Mouse (Mus musculus): ENCODE data around the gene Sox10.

DNA sequence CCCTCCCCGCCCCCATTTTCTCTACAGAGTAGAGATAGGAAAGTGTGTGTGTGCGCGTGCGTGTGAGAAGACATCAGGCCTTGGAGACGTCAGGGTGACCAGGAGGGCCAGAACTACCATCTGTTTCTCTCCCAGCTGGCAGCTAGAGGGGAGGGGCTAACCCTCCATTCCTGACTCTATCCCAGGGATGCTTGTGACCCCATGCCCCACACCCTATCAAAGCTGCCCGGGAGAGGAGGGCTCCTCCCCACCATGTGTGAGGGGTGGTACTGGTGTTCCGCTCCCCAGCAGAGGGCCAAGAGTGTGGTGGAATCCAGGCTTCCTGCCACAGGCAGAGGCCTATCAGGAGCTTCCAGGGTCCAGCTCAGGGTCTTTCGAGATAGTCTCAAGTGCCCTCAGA lies 1.7 kb upstream of the Sox10 start:
- TF ChIP-seq CTCF (IDR thresholded peaks at IDR 0.05; ENCODE audit: low read depth, low read length), result no peak
- no peak for TF ChIP-seq GATA2 (IDR thresholded peaks at IDR 0.05; ENCODE audit: borderline replicate concordance, low read depth, low read length)
- TF ChIP-seq GATA1 (IDR thresholded peaks at IDR 0.05; ENCODE audit: borderline replicate concordance, low read length), result no peak
- TF ChIP-seq POLR2AphosphoS5 (IDR thresholded peaks at IDR 0.05; ENCODE audit: insufficient replicate concordance, low read depth, low read length), result no peak
- TF ChIP-seq TAL1 (conservative IDR thresholded peaks at IDR 0.05; ENCODE audit: low read depth, low read length), result no peak
